Mouse (Mus musculus): ENCODE data around the gene Stat4.
"Not testable (repeated sequence)": the region's sequence is repeated elsewhere in the genome, so short reads cannot be mapped to it uniquely, and the experiment has no call there.

The Stat4 gene

GRCm38 (mm10) chr1:52034816-52035752 lies 48.1 kb downstream of the Stat4 start:
- no peak for DNase-seq (ENCODE audit: low spot score)

- DNase-seq (ENCODE audit: low spot score), result no peak
Observed at GRCm38 (mm10) chr1:52039151-52039550, 52.2 kb downstream of the Stat4 start.

- no peak for DNase-seq (ENCODE audit: low spot score)
Observed at GRCm38 (mm10) chr1:52039626-52040025, 52.7 kb downstream of the Stat4 start.

- no peak for DNase-seq (ENCODE audit: low spot score)
Observed at GRCm38 (mm10) chr1:52040366-52041061, 53.6 kb downstream of the Stat4 start.

- no peak for DNase-seq (ENCODE audit: low spot score)
Observed at GRCm38 (mm10) chr1:52043191-52043590, 56.2 kb downstream of the Stat4 start.

GRCm38 (mm10) chr1:52046891-52047290 lies 59.9 kb downstream of the Stat4 start:
- DNase-seq (ENCODE audit: low spot score), result not testable (repeated sequence)

GRCm38 (mm10) chr1:52048711-52049110 lies 61.8 kb downstream of the Stat4 start:
- DNase-seq (ENCODE audit: low spot score), result no peak

- DNase-seq (ENCODE audit: low spot score), result no peak
Observed at GRCm38 (mm10) chr1:52049827-52050226, 62.9 kb downstream of the Stat4 start.

- no peak for DNase-seq (ENCODE audit: low spot score)
Observed at GRCm38 (mm10) chr1:52051542-52051941, 64.6 kb downstream of the Stat4 start.

GRCm38 (mm10) chr1:52052910-52053309 lies 66.0 kb downstream of the Stat4 start:
- no peak for DNase-seq (ENCODE audit: low spot score)

GRCm38 (mm10) chr1:52055947-52056346 lies 69.0 kb downstream of the Stat4 start:
- DNase-seq (ENCODE audit: low spot score), result no peak

GRCm38 (mm10) chr1:52057153-52057552 lies 70.2 kb downstream of the Stat4 start:
- DNase-seq (ENCODE audit: low spot score), result no peak

- no peak for DNase-seq (ENCODE audit: low spot score)
Observed at GRCm38 (mm10) chr1:52066276-52066675, 79.3 kb downstream of the Stat4 start.

GRCm38 (mm10) chr1:52066694-52067093 lies 79.7 kb downstream of the Stat4 start:
- no peak for DNase-seq (ENCODE audit: low spot score)

- peak; percentile 51 for DNase-seq (ENCODE audit: low spot score)
Observed at GRCm38 (mm10) chr1:52079724-52080367, 92.9 kb downstream of the Stat4 start.

GRCm38 (mm10) chr1:52080375-52080774 lies 93.4 kb downstream of the Stat4 start:
- no peak for DNase-seq (ENCODE audit: low spot score)

- DNase-seq (ENCODE audit: low spot score), result no peak
Observed at GRCm38 (mm10) chr1:52086236-52086635, 99.3 kb downstream of the Stat4 start.

GRCm38 (mm10) chr1:52087128-52087527 lies 100.2 kb downstream of the Stat4 start:
- DNase-seq (ENCODE audit: low spot score), result no peak

- no peak for DNase-seq (ENCODE audit: low spot score)
Observed at GRCm38 (mm10) chr1:52088634-52089033, 101.7 kb downstream of the Stat4 start.

- DNase-seq (ENCODE audit: low spot score), result peak; percentile 58
Observed at GRCm38 (mm10) chr1:52098618-52099232, 111.8 kb downstream of the Stat4 start.

- DNase-seq (ENCODE audit: low spot score), result peak; percentile 14
Observed at GRCm38 (mm10) chr1:52100496-52100895, 113.5 kb downstream of the Stat4 start.

GRCm38 (mm10) chr1:52102795-52103194 lies 115.8 kb downstream of the Stat4 start:
- no peak for DNase-seq (ENCODE audit: low spot score)

Data from embryo, embryonic 10 days (tissue).